Mouse (Mus musculus) liver, embryonic 14.5 days (tissue): ENCODE data around the gene Phf19. TPM values are rescaled to one million over a fixed set of nuclear protein-coding genes. Genes with fewer than 3 reads are reported as not detected.

Source experiments
- ATAC-seq: fragments of 200-750 bp; cut with Nextera tagmentation; 2 replicates; pipeline ENCODE4 v1.8.0; 2017; ENCODE audit warnings: moderate number of reproducible peaks, mild to moderate bottlenecking, moderate library complexity; ENCODE audit not compliant: insufficient read depth
- DNase-seq, 3 experiments: peaks; one replicate each; pipeline ENCODE4 v3.0.0-alpha.2; 2012 to 2013; ENCODE audit warnings: low read depth in 3 of 3, low spot score in 3 of 3
- H3K27ac ChIP-seq: fragments of 300-500 bp; sonication (generic); 2 replicates; pipeline ENCODE4 v1.5.1; 2014; ENCODE audit warnings: moderate library complexity, mild to moderate bottlenecking, control low read depth, inconsistent platforms
- H3K27me3 ChIP-seq: fragments of 300-500 bp; sonication (generic); 2 replicates; pipeline ENCODE4 v1.6.1; 2014; ENCODE audit warnings: mild to moderate bottlenecking, low read length, moderate library complexity; ENCODE audit not compliant: control insufficient read depth, insufficient read depth
- H3K36me3 ChIP-seq: fragments of 300-500 bp; sonication (generic); replicated peaks from 2 replicates; pipeline ENCODE4 v1.6.1; 2014; ENCODE audit warnings: low read depth; ENCODE audit not compliant: control insufficient read depth, insufficient read depth
- H3K4me1 ChIP-seq, 2 experiments: fragments of 200-500 bp in 1 of 2; fragments of 300-500 bp in 1 of 2; sonication (generic) in 1 of 2; replicated peaks; 2 replicates each; pipeline ENCODE4 v1.6.1; 2012 to 2014; ENCODE audit warnings: antibody characterized with exemption in 1 of 2, inconsistent platforms in 1 of 2, low read length in 1 of 2; ENCODE audit not compliant: control insufficient read depth in 2 of 2, insufficient read depth in 2 of 2
- H3K4me2 ChIP-seq: fragments of 300-500 bp; sonication (generic); 2 replicates; pipeline ENCODE4 v1.6.1; 2014; ENCODE audit warnings: low read depth, mild to moderate bottlenecking, control low read depth, moderate library complexity
- H3K4me3 ChIP-seq, 2 experiments: fragments of 200-500 bp in 1 of 2; fragments of 300-500 bp in 1 of 2; sonication (generic) in 1 of 2; 2 replicates each; pipeline ENCODE4 v1.5.1; 2012 to 2014; ENCODE audit warnings: low read depth in 2 of 2, low read length in 2 of 2, mild to moderate bottlenecking in 2 of 2, control low read depth in 1 of 2, inconsistent platforms in 1 of 2, moderate library complexity in 1 of 2; ENCODE audit not compliant: insufficient read depth in 1 of 2
- H3K9ac ChIP-seq: fragments of 300-500 bp; sonication (generic); replicated peaks from 2 replicates; pipeline ENCODE4 v1.6.1; 2014; ENCODE audit warnings: mild to moderate bottlenecking, control low read depth, moderate library complexity
- H3K9me3 ChIP-seq: fragments of 300-500 bp; sonication (generic); 2 replicates; pipeline ENCODE4 v1.6.1; 2016; ENCODE audit warnings: low read length, mixed read lengths; ENCODE audit not compliant: control insufficient read depth
- CTCF ChIP-seq: IDR thresholded peaks from 2 replicates; pipeline ENCODE4 v1.5.1; 2016; ENCODE audit warnings: antibody characterized with exemption, low read depth, control low read depth
- EP300 ChIP-seq: IDR thresholded peaks from 2 replicates; pipeline ENCODE4 v1.6.1; 2016; ENCODE audit warnings: antibody characterized with exemption, low read depth
- WGBS: fragments of 180-500 bp; shearing (Covaris S2); extraction: QIAGEN DNeasy Blood & Tissue Kit; methylation state at CpG from one replicate; pipeline ENCODE4 v1.1.7; 2014; ENCODE audit not compliant: insufficient replicate concordance; 5-methylcytosine and 5-hydroxymethylcytosine counted together
- polyA plus RNA-seq, 2 experiments: library from polyadenylated mRNA; depleted of rRNA in 1 of 2; stranded (reverse) in 1 of 2; unstranded in 1 of 2; fragments of >200 nt; fragmentation: Nextera tagmentation in 1 of 2; extraction: Ambion mirVana in 1 of 2; gene quantifications; 2 replicates each; pipeline versions ENCODE4 v1.2.1 to v1.2.3; 2012 to 2014

The Phf19 gene
- polyA plus RNA-seq, 2 experiments = 2.8 to 2.9 TPM

GRCm38 (mm10) chr2:34943556-34944120 lies 29.8 kb upstream of the Phf19 start:
- no peak overlapping the region for H3K4me2 ChIP-seq
- H3K27ac ChIP-seq = no peak overlapping the region
- DNase-seq (no peak), ATAC-seq (no peak)
- WGBS = 66% methylated on average over 13 of the region's 13 CpGs
- H3K27me3 ChIP-seq = no peaks in the 10 kb centered on the region
- H3K4me3 ChIP-seq = no peak overlapping the region
- no peaks in the 10 kb centered on the region for H3K36me3 ChIP-seq
- TF ChIP-seq EP300 (no peak), CTCF (no peak)
- no peak overlapping the region for H3K9ac ChIP-seq
- no peaks in the 10 kb centered on the region; a peak in 1 of 4 replicates for H3K4me1 ChIP-seq
- no peaks in the 10 kb centered on the region for H3K9me3 ChIP-seq

- Histone ChIP-seq H3K9ac (no peak overlapping the region), H3K4me2 (no peak overlapping the region), H3K27ac (no peak overlapping the region), H3K36me3 (no peaks in the 10 kb centered on the region), H3K27me3 (no peaks in the 10 kb centered on the region), H3K4me1 (no peaks in the 10 kb centered on the region; a peak in 1 of 4 replicates), H3K4me3 (no peak overlapping the region), H3K9me3 (no peaks in the 10 kb centered on the region)
- 61% methylated on average over 11 of the region's 11 CpGs for WGBS
- TF ChIP-seq CTCF (no peak), EP300 (no peak)
- DNase-seq (no peak), ATAC-seq (no peak)
Measured at GRCm38 (mm10) chr2:34941061-34941675, 27.3 kb upstream of the Phf19 start.

- Histone ChIP-seq H3K9ac (no peak overlapping the region), H3K4me2 (no peak overlapping the region), H3K4me1 (no peaks in the 10 kb centered on the region; a peak in 1 of 4 replicates), H3K27me3 (no peaks in the 10 kb centered on the region), H3K27ac (no peak overlapping the region), H3K4me3 (no peak overlapping the region), H3K9me3 (no peaks in the 10 kb centered on the region), H3K36me3 (no peaks in the 10 kb centered on the region)
- WGBS = 71% methylated on average over 5 of the region's 5 CpGs
- TF ChIP-seq CTCF (no peak), EP300 (no peak)
- DNase-seq = no peak
- no peak for ATAC-seq
Measured at GRCm38 (mm10) chr2:34940246-34940645, 26.4 kb upstream of the Phf19 start.

- Histone ChIP-seq H3K4me3 (no peak overlapping the region), H3K9ac (no peak overlapping the region), H3K4me1 (no peaks in the 10 kb centered on the region), H3K4me2 (no peak overlapping the region), H3K9me3 (no peaks in the 10 kb centered on the region), H3K36me3 (no peaks in the 10 kb centered on the region), H3K27me3 (no peaks in the 10 kb centered on the region), H3K27ac (no peak overlapping the region)
- ATAC-seq (no peak), DNase-seq (no peak)
- TF ChIP-seq CTCF (no peak), EP300 (no peak)
- 26% methylated on average over 8 of the region's 8 CpGs for WGBS
Measured at GRCm38 (mm10) chr2:34938269-34939208, 24.7 kb upstream of the Phf19 start.

- Histone ChIP-seq H3K27ac (no peak overlapping the region), H3K36me3 (no peaks in the 10 kb centered on the region), H3K9me3 (no peaks in the 10 kb centered on the region), H3K4me2 (no peak overlapping the region), H3K4me3 (no peak overlapping the region), H3K27me3 (no peaks in the 10 kb centered on the region), H3K4me1 (no peaks in the 10 kb centered on the region), H3K9ac (no peak overlapping the region)
- TF ChIP-seq EP300 (no peak), CTCF (no peak)
- WGBS = 26% methylated on average over 5 of the region's 5 CpGs
- ATAC-seq (no peak), DNase-seq (no peak)
Measured at GRCm38 (mm10) chr2:34937460-34937859, 23.6 kb upstream of the Phf19 start.
